Mouse (Mus musculus): Measurements from ENCODE around the gene Olfr905. TPM values are rescaled to one million over a fixed set of nuclear protein-coding genes. Genes with fewer than 3 reads are reported as not detected.

Olfr905 gene
- not detected in 2 replicates for polyA plus RNA-seq (2012; rRNA removed; ENCODE audit: low replicate concordance)

GRCm38 (mm10) chr9:38470807-38471206 is at the start of gene Olfr905:
TSS of gene Olfr905 (plus strand) at chr9:38471107.

DNA sequence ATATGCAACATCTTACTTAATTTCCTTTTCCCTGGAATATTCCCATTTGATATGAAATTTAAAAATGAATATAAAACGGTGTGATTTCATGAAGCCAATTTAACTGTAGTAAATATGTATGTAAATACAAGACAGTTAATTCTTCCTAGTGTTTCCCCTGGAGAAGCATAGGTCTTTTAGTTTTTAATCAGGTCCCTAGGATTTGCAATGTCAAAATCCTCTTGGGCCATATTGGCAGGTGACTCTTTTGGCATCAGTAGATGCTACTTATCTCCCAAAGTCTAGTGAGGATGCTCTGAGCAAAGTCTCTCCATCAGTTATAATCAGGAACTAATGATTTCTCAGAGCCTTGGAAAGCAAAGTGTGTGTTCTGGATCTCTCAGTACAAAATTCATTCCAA is 41.8 kb upstream of the Olfr905 start, which contains the start of gene Olfr901:
Gene Olfr901 (plus strand): TSS at position 301 of the 400 bp plus-strand sequence.

GRCm38 (mm10) chr9:38447352-38447751 is 23.6 kb upstream of the Olfr905 start, which contains the start of gene Olfr902:
TSS of gene Olfr902 (plus strand) at chr9:38447652.

DNA sequence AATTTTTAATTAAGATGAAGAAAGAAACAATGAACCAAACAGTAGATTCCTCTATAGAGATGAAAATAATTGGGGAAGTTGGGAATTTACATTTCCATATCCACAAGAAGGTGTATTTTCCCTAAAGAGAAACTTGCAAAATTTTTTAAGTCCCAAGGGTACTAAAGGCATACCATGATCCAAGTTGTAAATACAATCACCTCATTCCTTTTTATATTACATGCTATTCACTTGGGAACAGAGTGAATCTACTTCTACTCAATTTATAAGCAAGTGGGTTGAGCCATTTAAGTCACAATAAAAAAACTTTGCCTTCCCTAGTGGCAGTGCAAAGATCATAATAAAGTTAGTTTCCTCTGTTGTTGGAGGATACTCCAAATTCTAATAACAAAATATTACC is 8.1 kb upstream of the Olfr905 start, which contains the start of gene Olfr904:
Gene Olfr904 (plus strand): TSS at position 301 of the 400 bp plus-strand sequence.

GRCm38 (mm10) chr9:38486785-38487184 is 15.9 kb downstream of the Olfr905 start, which contains the start of gene Olfr906:
TSS of gene Olfr906 (plus strand) at chr9:38487085.

GRCm38 (mm10) chr9:38495501-38495900 is 24.6 kb downstream of the Olfr905 start, which contains the start of gene Olfr907:
TSS of gene Olfr907 (plus strand) at chr9:38495801.

DNA sequence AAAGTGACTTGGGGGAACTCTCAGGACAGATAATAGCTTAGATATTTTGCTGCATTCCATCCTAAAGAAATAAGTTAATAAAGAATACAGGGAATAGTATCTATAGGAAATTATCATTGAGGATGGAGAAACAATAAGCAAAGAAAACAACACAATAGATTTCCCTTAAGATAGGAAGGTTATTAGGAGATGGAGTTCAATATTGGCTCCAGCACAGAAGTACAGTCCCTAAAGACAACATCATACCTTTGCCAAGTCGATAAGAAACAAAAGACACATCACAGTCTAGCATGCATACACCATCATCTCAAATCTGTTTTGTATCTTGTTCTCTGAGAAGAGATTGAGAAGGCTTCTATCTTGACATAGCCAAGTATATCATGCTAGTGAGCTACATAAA is 50.4 kb downstream of the Olfr905 start, which contains the start of gene Olfr911-ps1:
Gene Olfr911-ps1 (plus strand): TSS at position 301 of the 400 bp plus-strand sequence.

Other genes with a start within 250 kb of the Olfr905 start
- not detected in 2 replicates for gene Olfr143, start 218.3 kb upstream of the Olfr905 start, polyA plus RNA-seq (2012; rRNA removed; ENCODE audit: low replicate concordance)
- gene Olfr895, start 203.3 kb upstream of the Olfr905 start, polyA plus RNA-seq (2012; rRNA removed; ENCODE audit: low replicate concordance): not detected in 2 replicates
- gene Olfr896-ps1, start 180.0 kb upstream of the Olfr905 start, polyA plus RNA-seq (2012; rRNA removed; ENCODE audit: low replicate concordance): not detected in 2 replicates
- gene Olfr25, start 142.0 kb upstream of the Olfr905 start, polyA plus RNA-seq (2012; rRNA removed; ENCODE audit: low replicate concordance): not detected in 2 replicates
- not detected in 2 replicates for gene Olfr898, start 122.7 kb upstream of the Olfr905 start, polyA plus RNA-seq (2012; rRNA removed; ENCODE audit: low replicate concordance)
- not detected in 2 replicates for gene Olfr250, start 104.2 kb upstream of the Olfr905 start, polyA plus RNA-seq (2012; rRNA removed; ENCODE audit: low replicate concordance)
- gene Olfr251, start 94.0 kb upstream of the Olfr905 start, polyA plus RNA-seq (2012; rRNA removed; ENCODE audit: low replicate concordance): not detected in 2 replicates
- not detected in 2 replicates for gene Olfr147, start 69.4 kb upstream of the Olfr905 start, polyA plus RNA-seq (2012; rRNA removed; ENCODE audit: low replicate concordance)
- gene Olfr901, start 41.7 kb upstream of the Olfr905 start, polyA plus RNA-seq (2012; rRNA removed; ENCODE audit: low replicate concordance): not detected in 2 replicates
- not detected in 2 replicates for gene Olfr902, start 23.5 kb upstream of the Olfr905 start, polyA plus RNA-seq (2012; rRNA removed; ENCODE audit: low replicate concordance)
- gene Olfr904, start 8.0 kb upstream of the Olfr905 start, polyA plus RNA-seq (2012; rRNA removed; ENCODE audit: low replicate concordance): not detected in 2 replicates
- gene Olfr906, start 16.0 kb downstream of the Olfr905 start, polyA plus RNA-seq (2012; rRNA removed; ENCODE audit: low replicate concordance): not detected in 2 replicates
- gene Olfr907, start 24.7 kb downstream of the Olfr905 start, polyA plus RNA-seq (2012; rRNA removed; ENCODE audit: low replicate concordance): not detected in 2 replicates
- not detected in 2 replicates for gene Olfr911-ps1, start 50.5 kb downstream of the Olfr905 start, polyA plus RNA-seq (2012; rRNA removed; ENCODE audit: low replicate concordance)
- not detected in 2 replicates for gene Olfr910, start 66.7 kb downstream of the Olfr905 start, polyA plus RNA-seq (2012; rRNA removed; ENCODE audit: low replicate concordance)
- gene Olfr912, start 109.1 kb downstream of the Olfr905 start, polyA plus RNA-seq (2012; rRNA removed; ENCODE audit: low replicate concordance): not detected in 2 replicates
- not detected in 2 replicates for gene Olfr913, start 121.7 kb downstream of the Olfr905 start, polyA plus RNA-seq (2012; rRNA removed; ENCODE audit: low replicate concordance)
- gene Olfr914, start 134.0 kb downstream of the Olfr905 start, polyA plus RNA-seq (2012; rRNA removed; ENCODE audit: low replicate concordance): not detected in 2 replicates
- not detected in 2 replicates for gene Olfr916, start 188.8 kb downstream of the Olfr905 start, polyA plus RNA-seq (2012; rRNA removed; ENCODE audit: low replicate concordance)
- gene Olfr917, start 194.7 kb downstream of the Olfr905 start, polyA plus RNA-seq (2012; rRNA removed; ENCODE audit: low replicate concordance): not detected in 2 replicates
- gene Olfr918, start 203.5 kb downstream of the Olfr905 start, polyA plus RNA-seq (2012; rRNA removed; ENCODE audit: low replicate concordance): not detected in 2 replicates
- not detected in 2 replicates for gene Olfr919, start 232.6 kb downstream of the Olfr905 start, polyA plus RNA-seq (2012; rRNA removed; ENCODE audit: low replicate concordance)
- gene Vwa5a, start 247.2 kb downstream of the Olfr905 start, polyA plus RNA-seq (2012; rRNA removed; ENCODE audit: low replicate concordance): 15.3 and 43.0 TPM in 2 replicates

Measured in mammary gland, adult 2 months (tissue).